Mouse (Mus musculus) brain, embryonic 14.5 days (tissue): Measurements from ENCODE around the gene Rgma. TPM values are rescaled to one million over a fixed set of nuclear protein-coding genes. Genes with fewer than 3 reads are reported as not detected.
A peak's percentile ranks its signal among the peaks of the same experiment; 100 is the strongest.

Experiments
- DNase-seq: peaks from one replicate; pipeline ENCODE4 v3.0.0-alpha.2; 2011; ENCODE audit warnings: low read depth
- CTCF ChIP-seq: fragments of 200-500 bp; IDR thresholded peaks from 2 replicates; pipeline ENCODE4 v1.5.1; 2012; ENCODE audit warnings: inconsistent platforms, mild to moderate bottlenecking, moderate library complexity, borderline replicate concordance; ENCODE audit not compliant: insufficient read depth, insufficient read length; ENCODE audit errors: extremely low read depth
- POLR2A ChIP-seq: fragments of 200-500 bp; IDR thresholded peaks from 2 replicates; pipeline ENCODE4 v1.6.1; 2012; ENCODE audit warnings: mild to moderate bottlenecking, inconsistent platforms, borderline replicate concordance; ENCODE audit not compliant: poor library complexity, insufficient read depth, insufficient read length, severe bottlenecking; ENCODE audit errors: extremely low read depth
- polyA plus RNA-seq: library from polyadenylated mRNA; depleted of rRNA; stranded (reverse); fragments of >200 nt; gene quantifications from 2 replicates; pipeline ENCODE4 v1.2.3, GENCODE M21; 2012

Gene Rgma
- polyA plus RNA-seq, 1 experiment = 142 TPM

GRCm38 (mm10) chr7:73411986-73412385 lies 36.7 kb downstream of the Rgma start:
- TF ChIP-seq CTCF = no peak
- TF ChIP-seq POLR2A = no peak
- DNase-seq = no peak

GRCm38 (mm10) chr7:73412419-73412818 lies 37.1 kb downstream of the Rgma start:
- TF ChIP-seq CTCF (no peak), POLR2A (no peak)
- peak; percentile 75 for DNase-seq

- TF ChIP-seq CTCF (no peak), POLR2A (no peak)
- DNase-seq = no peak
These were observed 38.9 kb downstream of the Rgma start for GRCm38 (mm10) chr7:73414192-73414591.

- DNase-seq = no peak
- no peak for TF ChIP-seq POLR2A
- TF ChIP-seq CTCF = peak; percentile 26; the same call in 1 of the 2 replicates
These were observed 44.1 kb downstream of the Rgma start for GRCm38 (mm10) chr7:73419375-73419774.

GRCm38 (mm10) chr7:73420827-73421226 lies 45.5 kb downstream of the Rgma start:
- TF ChIP-seq POLR2A (no peak), CTCF (no peak)
- no peak for DNase-seq

- no peak for TF ChIP-seq CTCF
- no peak for TF ChIP-seq POLR2A
- DNase-seq = peak; percentile 82
These were observed 46.1 kb downstream of the Rgma start for GRCm38 (mm10) chr7:73421278-73422015.

GRCm38 (mm10) chr7:73422223-73423113 lies 47.2 kb downstream of the Rgma start:
- TF ChIP-seq POLR2A (no peak), CTCF (peak; percentile 93)
- peak; percentile 90 for DNase-seq

- no peak for DNase-seq
- TF ChIP-seq CTCF (no peak), POLR2A (no peak)
These were observed 47.9 kb downstream of the Rgma start for GRCm38 (mm10) chr7:73423236-73423635.

- TF ChIP-seq POLR2A = no peak
- no peak for TF ChIP-seq CTCF
- no peak for DNase-seq
These were observed 48.9 kb downstream of the Rgma start for GRCm38 (mm10) chr7:73424243-73424642.

GRCm38 (mm10) chr7:73424705-73425104 lies 49.4 kb downstream of the Rgma start:
- TF ChIP-seq POLR2A = no peak
- TF ChIP-seq CTCF = no peak
- no peak for DNase-seq

- TF ChIP-seq CTCF (no peak), POLR2A (no peak)
- no peak for DNase-seq
These were observed 50.1 kb downstream of the Rgma start for GRCm38 (mm10) chr7:73425451-73425850.
